Mouse (Mus musculus) layer of hippocampus, postnatal 25 days (tissue): ENCODE data around the gene Fbln2. TPM values are rescaled to one million over a fixed set of nuclear protein-coding genes. Genes with fewer than 3 reads are reported as not detected.
"Not testable (repeated sequence)": the region's sequence is repeated elsewhere in the genome, so short reads cannot be mapped to it uniquely, and the experiment has no call there.

Experiments
- DNase-seq, 2 experiments: peaks; one replicate each; pipeline ENCODE4 v3.0.0; 2022; ENCODE audit warnings: mixed read lengths in 2 of 2, low spot score in 1 of 2; ENCODE audit errors: extremely low spot score in 1 of 2
- total RNA-seq, 2 experiments: library from RNA; stranded (reverse); gene quantifications; 2 replicates each; pipeline ENCODE4 v1.2.3; 2021

Gene Fbln2
- total RNA-seq: 1 to 10 TPM; 7.7 to 9.4 TPM

- DNase-seq: not testable (repeated sequence)
These were observed at the start of gene Fbln2 for GRCm38 (mm10) chr6:91212155-91212554. Fbln2 (plus strand) TSS chr6:91212455.

GRCm38 (mm10) chr6:91163195-91163911 lies 48.9 kb upstream of the Fbln2 start:
- no peak for DNase-seq

GRCm38 (mm10) chr6:91164584-91164983 lies 47.7 kb upstream of the Fbln2 start:
- no peak for DNase-seq

GRCm38 (mm10) chr6:91165210-91165609 lies 47.0 kb upstream of the Fbln2 start:
- DNase-seq: peak; percentile 73 to 86

- DNase-seq: no peak
These were observed 44.4 kb upstream of the Fbln2 start for GRCm38 (mm10) chr6:91167828-91168227.

- DNase-seq: no peak
These were observed 43.1 kb upstream of the Fbln2 start for GRCm38 (mm10) chr6:91169129-91169528.

- DNase-seq: no peak
These were observed 40.8 kb upstream of the Fbln2 start for GRCm38 (mm10) chr6:91171396-91171895.

GRCm38 (mm10) chr6:91172381-91172780 lies 39.9 kb upstream of the Fbln2 start:
- DNase-seq: no peak

GRCm38 (mm10) chr6:91173221-91173880 lies 38.9 kb upstream of the Fbln2 start:
- DNase-seq: peak; percentile 37 to 73

GRCm38 (mm10) chr6:91174211-91174610 lies 38.0 kb upstream of the Fbln2 start:
- no peak for DNase-seq

GRCm38 (mm10) chr6:91180767-91181171 lies 31.5 kb upstream of the Fbln2 start:
- no peak for DNase-seq

- peak in 1 of 2 experiments; percentile 31 for DNase-seq
These were observed 30.9 kb upstream of the Fbln2 start for GRCm38 (mm10) chr6:91181320-91181719.

GRCm38 (mm10) chr6:91182075-91182490 lies 30.2 kb upstream of the Fbln2 start:
- DNase-seq: no peak

GRCm38 (mm10) chr6:91183041-91183440 lies 29.2 kb upstream of the Fbln2 start:
- no peak for DNase-seq

- no peak for DNase-seq
These were observed 28.3 kb upstream of the Fbln2 start for GRCm38 (mm10) chr6:91183980-91184379.

GRCm38 (mm10) chr6:91184776-91185175 lies 27.5 kb upstream of the Fbln2 start:
- no peak for DNase-seq

GRCm38 (mm10) chr6:91185502-91185901 lies 26.8 kb upstream of the Fbln2 start:
- DNase-seq: no peak

- no peak for DNase-seq
These were observed 25.9 kb upstream of the Fbln2 start for GRCm38 (mm10) chr6:91186161-91186931.

GRCm38 (mm10) chr6:91186934-91187333 lies 25.3 kb upstream of the Fbln2 start:
- DNase-seq: no peak

- no peak for DNase-seq
These were observed 24.4 kb upstream of the Fbln2 start for GRCm38 (mm10) chr6:91187871-91188270.

GRCm38 (mm10) chr6:91189971-91190370 lies 22.3 kb upstream of the Fbln2 start:
- no peak for DNase-seq
